Mouse (Mus musculus) neural tube, postnatal 0 days (tissue): ENCODE data around the gene Plekhn1. TPM values are rescaled to one million over a fixed set of nuclear protein-coding genes. Genes with fewer than 3 reads are reported as not detected.

Experiments
- microRNA-seq: library from miRNA; unstranded; fragments of <30 nt; microRNA quantifications from one replicate; pipeline ENCODE4, GENCODE M21; 2016
- polyA plus RNA-seq: library from polyadenylated mRNA; unstranded; fragments of >200 nt; fragmentation: Nextera tagmentation; extraction: Ambion mirVana; gene quantifications from 2 replicates; pipeline ENCODE4 v1.2.1, GENCODE M21; 2015

Gene Plekhn1
- 23.8 and 28.0 TPM in 2 replicates for polyA plus RNA-seq

GRCm38 (mm10) chr4:156234701-156235213 is at the start of gene Plekhn1:
Gene Plekhn1 (minus strand): TSS chr4:156234857.

GRCm38 (mm10) chr4:156255078-156255839 is 20.6 kb upstream of the Plekhn1 start, which contains the start of gene Samd11:
Gene Samd11 (minus strand): TSS chr4:156255657.

GRCm38 (mm10) chr4:156235808-156236533 is 1.3 kb upstream of the Plekhn1 start, which contains the start of gene Noc2l:
Gene Noc2l (plus strand): TSS chr4:156236010.

GRCm38 (mm10) chr4:156215649-156216048 is 19.0 kb downstream of the Plekhn1 start, which contains the start of gene Perm1:
Gene Perm1 (plus strand): TSS chr4:156215868.

GRCm38 (mm10) chr4:156203001-156203412 is 31.6 kb downstream of the Plekhn1 start, which contains the start of gene AW011738:
Gene AW011738 (plus strand): TSS chr4:156203304.

GRCm38 (mm10) chr4:156200623-156201475 is 33.8 kb downstream of the Plekhn1 start, which contains the start of gene Isg15:
Gene Isg15 (minus strand): TSS chr4:156200818.

GRCm38 (mm10) chr4:156197131-156197828 is 37.4 kb downstream of the Plekhn1 start, which contains the start of gene Agrn:
Gene Agrn (minus strand): TSS chr4:156197488.

Small RNAs within 50 kb of the gene (microRNA-seq; reads per million reads assigned to microRNA genes)
- gene Mir7658 = not detected

Other genes with a start within 250 kb of the Plekhn1 start
- 30.0 and 31.9 TPM in 2 replicates for gene B3galt6, start 242.2 kb downstream of the Plekhn1 start, polyA plus RNA-seq
- gene Sdf4, start 242.0 kb downstream of the Plekhn1 start, polyA plus RNA-seq = 119 and 121 TPM in 2 replicates
- gene Tnfrsf4, start 221.0 kb downstream of the Plekhn1 start, polyA plus RNA-seq = 0.34 TPM in 1 of 2 replicates, not detected in the other
- gene Tnfrsf18, start 208.7 kb downstream of the Plekhn1 start, polyA plus RNA-seq = 1.3 TPM in 2 replicates
- gene Ttll10, start 175.4 kb downstream of the Plekhn1 start, polyA plus RNA-seq = not detected in 2 replicates
- gene 9430015G10Rik, start 124.9 kb downstream of the Plekhn1 start, polyA plus RNA-seq = 13.9 and 15.8 TPM in 2 replicates
- gene Rnf223, start 104.3 kb downstream of the Plekhn1 start, polyA plus RNA-seq = 0.18 and 0.23 TPM in 2 replicates
- gene Agrn, start 37.4 kb downstream of the Plekhn1 start, polyA plus RNA-seq = 59.7 and 82.1 TPM in 2 replicates
- 6.4 and 6.8 TPM in 2 replicates for gene Isg15, start 34.0 kb downstream of the Plekhn1 start, polyA plus RNA-seq
- 4.7 and 5.5 TPM in 2 replicates for gene AW011738, start 31.6 kb downstream of the Plekhn1 start, polyA plus RNA-seq
- 1.1 and 1.5 TPM in 2 replicates for gene Perm1, start 19.0 kb downstream of the Plekhn1 start, polyA plus RNA-seq
- 41.7 and 43.1 TPM in 2 replicates for gene Noc2l, start 1.2 kb upstream of the Plekhn1 start, polyA plus RNA-seq
- gene Samd11, start 20.8 kb upstream of the Plekhn1 start, polyA plus RNA-seq = 1.1 and 1.7 TPM in 2 replicates
- gene Vmn2r-ps159, start 96.2 kb upstream of the Plekhn1 start, polyA plus RNA-seq = not detected in 2 replicates